Mouse (Mus musculus) kidney, adult 2 months (tissue): ENCODE results near the gene Tcf25.

Experiments
- CTCF ChIP-seq: fragments of 200-500 bp; conservative IDR thresholded peaks from 2 replicates; pipeline ENCODE4 v1.5.1; 2011; ENCODE audit warnings: low read depth, mild to moderate bottlenecking, control low read depth, low read length, moderate library complexity, mixed read lengths; ENCODE audit not compliant: insufficient read depth, insufficient read length
- POLR2A ChIP-seq: fragments of 200-500 bp; IDR thresholded peaks from one replicate; pipeline ENCODE4 v1.6.1; 2011; ENCODE audit warnings: low read depth, low read length, control low read depth

DNA sequence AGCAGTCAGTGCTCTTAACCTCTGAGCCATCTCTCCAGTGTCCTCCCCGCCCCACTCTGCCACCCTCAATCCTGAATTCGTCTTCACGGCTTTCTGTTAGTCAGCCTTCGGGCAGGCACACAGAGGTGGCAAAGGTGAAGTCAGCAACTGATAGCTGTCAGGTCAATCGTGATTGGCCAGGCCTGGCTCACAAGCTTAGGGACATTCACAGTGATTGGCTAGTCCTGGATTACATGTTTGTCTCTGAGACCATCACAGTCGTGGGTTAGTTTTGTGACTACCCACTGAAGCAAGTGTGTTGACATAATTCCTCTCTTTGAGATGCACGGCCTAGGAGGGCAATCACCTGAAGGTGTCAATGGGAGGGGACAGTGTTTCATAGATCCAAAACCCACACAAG lies 79.7 kb downstream of the Tcf25 start:
- TF ChIP-seq POLR2A = no peak
- TF ChIP-seq CTCF = no peak
